Mouse (Mus musculus) hindbrain, embryonic 14.5 days (tissue): ENCODE results near the gene Arhgap24. TPM values are rescaled to one million over a fixed set of nuclear protein-coding genes. Genes with fewer than 3 reads are reported as not detected.
"Not testable (repeated sequence)": the region's sequence is repeated elsewhere in the genome, so short reads cannot be mapped to it uniquely, and the experiment has no call there.

Experiments used
- ATAC-seq: fragments of 200-750 bp; cut with Nextera tagmentation; 2 replicates; pipeline ENCODE4 v1.8.0; 2017; ENCODE audit warnings: moderate number of reproducible peaks, mild to moderate bottlenecking, moderate TSS enrichment, moderate library complexity; ENCODE audit not compliant: low FRiP score
- DNase-seq: peaks from one replicate; pipeline ENCODE4 v3.0.0-alpha.2; 2015; ENCODE audit warnings: low spot score
- H3K27ac ChIP-seq: fragments of 300-500 bp; sonication (generic); 2 replicates; pipeline ENCODE4 v1.5.1; 2014; ENCODE audit warnings: mild to moderate bottlenecking, moderate library complexity
- H3K27me3 ChIP-seq: fragments of 300-500 bp; sonication (generic); 2 replicates; pipeline ENCODE4 v1.6.1; 2014; ENCODE audit warnings: mild to moderate bottlenecking, low read length, mixed read lengths; ENCODE audit not compliant: control insufficient read depth, insufficient read depth
- H3K36me3 ChIP-seq: fragments of 300-500 bp; sonication (generic); replicated peaks from 2 replicates; pipeline ENCODE4 v1.6.1; 2014; ENCODE audit not compliant: control insufficient read depth, insufficient read depth
- H3K4me1 ChIP-seq: fragments of 300-500 bp; sonication (generic); replicated peaks from 2 replicates; pipeline ENCODE4 v1.6.1; 2014; ENCODE audit warnings: antibody characterized with exemption, low read length, mixed read lengths; ENCODE audit not compliant: control insufficient read depth, insufficient read depth
- H3K4me2 ChIP-seq: fragments of 300-500 bp; sonication (generic); replicated peaks from 2 replicates; pipeline ENCODE4 v1.6.1; 2014; ENCODE audit warnings: mild to moderate bottlenecking, moderate library complexity
- H3K4me3 ChIP-seq: fragments of 300-500 bp; sonication (generic); replicated peaks from 2 replicates; pipeline ENCODE4 v1.5.1; 2014; ENCODE audit warnings: mild to moderate bottlenecking, low read length
- H3K9ac ChIP-seq: fragments of 300-500 bp; sonication (generic); 2 replicates; pipeline ENCODE4 v1.6.1; 2014
- H3K9me3 ChIP-seq: fragments of 300-500 bp; sonication (generic); 2 replicates; pipeline ENCODE4 v1.6.1; 2016; ENCODE audit warnings: low read length; ENCODE audit not compliant: control insufficient read depth
- WGBS: fragments of 180-500 bp; shearing (Covaris S2); extraction: QIAGEN DNeasy Blood & Tissue Kit; methylation state at CpG from one replicate; pipeline ENCODE4 v1.1.7; 2014; 5-methylcytosine and 5-hydroxymethylcytosine counted together
- polyA plus RNA-seq: library from polyadenylated mRNA; unstranded; fragments of >200 nt; fragmentation: Nextera tagmentation; extraction: Ambion mirVana; gene quantifications from 2 replicates; pipeline ENCODE4 v1.2.1, GENCODE M21; 2014

The Arhgap24 gene
- polyA plus RNA-seq, 1 experiment from 2014 or later = 10.3 TPM

DNA sequence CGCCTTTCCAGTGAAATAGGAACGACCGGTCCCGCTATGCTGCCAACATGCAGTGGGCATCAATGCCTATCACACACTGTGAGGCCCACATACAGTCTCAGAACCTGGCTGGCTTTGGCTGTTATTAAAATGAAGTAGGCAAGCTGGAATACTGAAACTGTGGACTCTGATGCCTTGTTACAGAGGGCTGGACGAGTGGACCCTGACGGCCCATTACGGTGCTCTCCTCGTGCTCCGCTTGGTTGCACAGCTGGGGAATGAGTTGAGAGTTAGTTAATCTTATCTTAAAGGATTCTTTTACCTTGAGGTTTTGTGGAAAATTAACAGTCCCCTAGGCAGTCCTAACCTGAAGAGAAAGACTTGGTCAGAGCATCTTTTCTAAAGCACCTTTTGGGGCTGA lies 422.3 kb downstream of the Arhgap24 start:
- Histone ChIP-seq H3K4me2 (no peak overlapping the region), H3K4me1 (no peaks in the 10 kb centered on the region), H3K36me3 (no peaks in the 10 kb centered on the region), H3K27ac (no peak overlapping the region), H3K9me3 (no peaks in the 10 kb centered on the region), H3K4me3 (no peak overlapping the region), H3K27me3 (no peaks in the 10 kb centered on the region), H3K9ac (no peak overlapping the region)
- 87% methylated on average over 9 of the region's 9 CpGs for WGBS
- DNase-seq (no peak), ATAC-seq (no peak)

DNA sequence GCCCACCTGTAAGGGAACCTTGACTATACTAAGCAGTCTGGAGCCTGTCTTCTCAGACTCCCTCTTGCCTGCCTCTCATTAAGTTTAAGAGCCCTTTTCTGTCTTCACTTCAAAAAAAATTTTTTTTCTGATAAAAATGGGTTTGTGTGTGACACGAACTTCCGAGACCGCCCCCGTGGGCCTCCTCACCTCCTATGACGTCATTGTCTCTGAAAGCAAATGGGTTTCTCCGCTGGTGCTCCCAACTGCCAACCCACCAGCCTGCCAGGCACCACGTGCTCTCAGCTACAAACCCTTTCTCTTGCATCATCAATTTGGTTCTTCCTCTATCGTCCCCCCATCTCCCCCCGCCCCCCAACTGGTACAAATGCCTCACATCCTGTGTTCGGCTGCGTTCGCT lies 422.9 kb downstream of the Arhgap24 start:
- 82% methylated on average over 12 of the region's 12 CpGs for WGBS
- H3K4me3 ChIP-seq = no peak overlapping the region
- no peak overlapping the region for H3K27ac ChIP-seq
- no peak overlapping the region for H3K9ac ChIP-seq
- DNase-seq (no peak), ATAC-seq (no peak)
- H3K36me3 ChIP-seq = no peaks in the 10 kb centered on the region
- H3K4me2 ChIP-seq = no peak overlapping the region
- H3K4me1 ChIP-seq = no peaks in the 10 kb centered on the region
- H3K9me3 ChIP-seq = no peaks in the 10 kb centered on the region
- H3K27me3 ChIP-seq = no peaks in the 10 kb centered on the region

DNA sequence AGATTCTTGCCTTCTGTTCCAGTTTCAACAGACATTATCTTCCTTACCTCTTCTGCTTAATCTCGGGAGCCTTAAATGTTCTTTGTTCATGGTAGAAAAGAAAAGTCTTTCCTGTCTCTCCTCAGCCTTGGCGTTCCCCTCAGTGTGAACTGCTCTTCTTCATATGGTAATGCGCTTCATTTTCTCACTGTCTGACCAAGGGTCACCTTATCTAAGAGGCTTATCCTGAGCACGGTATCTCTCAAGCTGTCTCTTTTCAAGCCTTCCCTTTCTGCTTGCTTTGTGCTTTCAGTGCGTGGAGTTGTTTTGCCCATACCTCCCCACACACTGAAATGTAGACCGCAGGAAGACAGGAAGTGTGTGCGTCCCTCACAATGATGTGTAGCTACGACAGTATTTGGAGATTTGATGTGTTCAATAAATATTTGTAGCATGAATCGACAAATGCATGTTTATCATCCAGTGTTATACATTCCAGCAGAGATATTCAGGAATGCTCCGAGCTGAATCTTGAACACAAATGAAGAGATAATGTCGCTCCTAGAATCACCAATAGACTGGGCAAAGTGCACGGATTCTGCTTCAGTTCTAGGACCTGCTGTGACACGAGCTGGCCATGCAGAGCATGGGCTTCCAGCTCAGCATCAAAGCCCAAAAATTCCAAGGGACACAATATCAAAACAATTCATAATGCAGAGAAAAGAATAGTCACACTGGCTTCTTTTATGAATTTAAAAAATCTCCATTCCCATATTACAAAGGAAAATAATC lies 424.4 kb downstream of the Arhgap24 start:
- WGBS = 44% methylated on average over 13 of the region's 13 CpGs
- Histone ChIP-seq H3K9ac (0 out of 2 replicates have a peak overlapping the region, but pooled peaks have one; percentile 4), H3K4me2 (no peak overlapping the region), H3K36me3 (no peaks in the 10 kb centered on the region), H3K4me1 (no peaks in the 10 kb centered on the region), H3K27me3 (no peaks in the 10 kb centered on the region), H3K27ac (peak overlapping the region; percentile 45), H3K9me3 (no peaks in the 10 kb centered on the region), H3K4me3 (no peak overlapping the region)
- ATAC-seq = no peak
- DNase-seq = no peak

DNA sequence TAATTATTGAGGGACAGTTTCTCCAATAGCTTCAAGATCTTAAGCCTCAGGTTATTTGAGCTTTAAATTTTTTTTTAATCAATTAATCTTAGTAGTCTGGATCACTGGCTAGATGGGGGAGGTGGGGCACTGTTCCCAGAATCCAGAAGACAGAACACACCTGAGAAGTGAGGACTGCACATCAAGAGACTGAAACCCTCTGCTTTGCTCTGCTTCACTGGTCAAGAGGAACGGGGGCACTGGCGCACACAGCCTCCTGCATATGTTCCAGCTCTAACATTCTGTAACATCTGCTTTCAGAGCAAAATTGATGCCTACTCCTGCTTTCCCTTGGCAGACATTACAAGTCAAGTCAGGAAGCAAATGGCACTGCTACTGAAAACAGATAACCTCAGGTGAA lies 439.0 kb downstream of the Arhgap24 start:
- Histone ChIP-seq H3K9ac (no peak overlapping the region), H3K9me3 (no peaks in the 10 kb centered on the region), H3K4me2 (no peak overlapping the region), H3K27me3 (no peaks in the 10 kb centered on the region), H3K4me1 (no peaks in the 10 kb centered on the region), H3K4me3 (no peak overlapping the region), H3K36me3 (peaks cover 41% of the 10 kb centered on the region), H3K27ac (no peak overlapping the region)
- ATAC-seq (no peak), DNase-seq (no peak)
- WGBS = 76% methylated on average over 2 of the region's 2 CpGs

DNA sequence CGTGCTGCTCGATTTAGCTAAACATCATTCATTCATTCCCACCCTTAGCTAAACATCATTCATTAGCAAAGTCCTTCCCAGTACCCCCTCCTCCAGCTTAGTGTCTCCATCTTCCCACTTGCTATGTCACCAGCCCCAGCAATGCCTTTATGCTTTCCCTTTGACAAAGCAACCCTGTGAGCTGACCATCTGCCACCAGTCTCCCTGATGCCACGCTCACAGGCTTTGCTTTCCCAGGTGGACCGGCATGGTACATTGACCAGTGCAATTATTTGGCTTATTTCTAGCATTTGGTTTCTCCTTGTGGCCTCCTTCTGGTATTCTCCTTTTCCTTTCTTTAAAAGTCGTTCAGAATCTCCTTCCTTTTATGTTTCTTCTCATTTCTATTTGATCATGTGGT lies 445.6 kb downstream of the Arhgap24 start:
- ATAC-seq = no peak
- no peaks in the 10 kb centered on the region for H3K27me3 ChIP-seq
- H3K4me1 ChIP-seq = no peaks in the 10 kb centered on the region
- H3K9ac ChIP-seq = no peak overlapping the region
- H3K9me3 ChIP-seq = no peaks in the 10 kb centered on the region
- no peak overlapping the region for H3K4me3 ChIP-seq
- H3K27ac ChIP-seq = no peak overlapping the region
- DNase-seq = no peak
- H3K36me3 ChIP-seq = peaks cover 26% of the 10 kb centered on the region
- no peak overlapping the region for H3K4me2 ChIP-seq
- WGBS = 74% methylated on average over 5 of the region's 5 CpGs

DNA sequence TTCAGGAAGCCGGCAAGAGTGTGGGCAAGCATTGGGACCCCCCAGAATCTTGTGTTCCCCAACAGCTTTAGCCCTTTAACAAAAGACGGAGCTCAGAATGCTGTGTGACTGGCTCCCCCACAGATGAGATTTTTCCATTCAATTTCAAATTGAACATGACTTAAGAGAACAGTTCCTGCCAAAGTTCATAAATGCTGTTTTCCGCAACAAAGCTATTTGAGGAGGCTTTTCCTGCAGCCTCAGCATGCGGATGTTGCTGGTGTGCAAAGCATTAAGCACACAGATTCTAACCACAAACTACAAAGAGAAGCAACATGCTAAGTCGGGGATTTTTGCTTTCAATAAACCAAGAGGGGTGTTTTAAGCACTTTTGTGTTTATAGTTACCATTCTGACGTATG lies 449.0 kb downstream of the Arhgap24 start:
- Histone ChIP-seq H3K27ac (no peak overlapping the region), H3K9ac (no peak overlapping the region), H3K4me2 (no peak overlapping the region), H3K27me3 (no peaks in the 10 kb centered on the region), H3K9me3 (no peaks in the 10 kb centered on the region), H3K36me3 (peaks cover 3% of the 10 kb centered on the region), H3K4me3 (no peak overlapping the region), H3K4me1 (no peaks in the 10 kb centered on the region)
- 56% methylated on average over 6 of the region's 6 CpGs for WGBS
- ATAC-seq = no peak
- DNase-seq = no peak

DNA sequence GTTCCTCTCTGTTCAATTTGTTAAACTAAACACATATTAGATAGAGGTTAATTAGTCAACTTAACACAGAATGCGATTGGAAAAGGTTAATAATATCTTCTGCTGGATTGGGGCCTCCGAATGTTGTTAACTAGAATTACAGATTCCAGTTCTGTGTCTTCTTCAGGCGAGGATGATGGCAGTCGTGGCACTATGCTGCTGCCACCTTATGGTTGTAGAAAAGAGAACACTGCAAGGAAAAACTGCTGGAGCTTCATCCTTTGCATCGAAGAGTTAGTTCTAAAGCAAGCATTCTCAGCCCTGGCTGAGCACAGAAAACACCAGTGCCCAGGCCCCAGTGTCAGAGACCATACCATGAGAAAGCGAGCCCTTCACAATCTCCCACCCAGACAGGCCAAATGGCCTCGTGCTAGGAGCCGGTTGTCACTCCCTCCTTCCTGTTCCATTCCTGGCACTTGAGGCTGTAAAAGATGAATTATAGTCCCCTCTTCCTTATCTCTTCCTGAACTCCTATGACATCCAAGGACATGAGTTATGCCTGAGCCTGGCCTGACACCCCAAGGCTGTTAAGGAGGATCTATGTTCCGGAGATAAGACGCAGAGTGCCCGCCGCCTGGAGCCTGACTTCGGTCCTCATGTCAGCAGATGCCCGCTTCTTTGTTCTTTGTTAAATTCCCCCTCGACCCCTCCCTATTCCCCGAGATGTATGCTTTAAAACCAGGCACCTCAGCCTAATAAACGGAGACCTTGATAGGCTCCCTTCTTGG lies 462.9 kb downstream of the Arhgap24 start:
- not testable (repeated sequence) for H3K4me2 ChIP-seq, H3K9ac ChIP-seq, H3K36me3 ChIP-seq, H3K27ac ChIP-seq, H3K4me3 ChIP-seq, H3K9me3 ChIP-seq, H3K27me3 ChIP-seq, ATAC-seq, H3K4me1 ChIP-seq
- 82% methylated on average over 17 of the region's 17 CpGs for WGBS
- peak; percentile 45 for DNase-seq

DNA sequence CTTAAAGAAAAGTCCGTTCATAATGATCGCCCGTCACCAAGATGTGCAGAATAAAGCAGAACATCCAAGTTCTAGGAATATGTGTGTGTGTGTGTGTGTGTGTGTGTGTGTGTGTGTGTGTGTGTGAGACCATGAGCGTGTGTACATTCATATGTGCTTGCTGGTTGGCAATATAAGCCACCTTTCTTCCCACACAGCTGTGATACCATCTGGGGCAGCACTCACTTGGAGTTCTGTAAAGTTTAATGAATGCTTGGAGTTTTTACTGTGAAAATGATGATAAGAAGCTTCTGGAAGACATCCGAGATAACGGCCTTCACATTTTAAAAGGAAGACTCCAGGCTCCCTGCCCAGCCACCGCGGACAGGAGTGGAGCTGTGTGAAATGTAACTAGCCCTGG lies 465.4 kb downstream of the Arhgap24 start:
- Histone ChIP-seq H3K4me1 (no peaks in the 10 kb centered on the region), H3K36me3 (no peaks in the 10 kb centered on the region; the same call in 1 of the 2 replicates), H3K4me3 (no peak overlapping the region), H3K27me3 (no peaks in the 10 kb centered on the region), H3K9me3 (no peaks in the 10 kb centered on the region), H3K4me2 (no peak overlapping the region), H3K9ac (no peak overlapping the region), H3K27ac (no peak overlapping the region)
- no peak for ATAC-seq
- DNase-seq = no peak
- 94% methylated on average over 8 of the region's 8 CpGs for WGBS

DNA sequence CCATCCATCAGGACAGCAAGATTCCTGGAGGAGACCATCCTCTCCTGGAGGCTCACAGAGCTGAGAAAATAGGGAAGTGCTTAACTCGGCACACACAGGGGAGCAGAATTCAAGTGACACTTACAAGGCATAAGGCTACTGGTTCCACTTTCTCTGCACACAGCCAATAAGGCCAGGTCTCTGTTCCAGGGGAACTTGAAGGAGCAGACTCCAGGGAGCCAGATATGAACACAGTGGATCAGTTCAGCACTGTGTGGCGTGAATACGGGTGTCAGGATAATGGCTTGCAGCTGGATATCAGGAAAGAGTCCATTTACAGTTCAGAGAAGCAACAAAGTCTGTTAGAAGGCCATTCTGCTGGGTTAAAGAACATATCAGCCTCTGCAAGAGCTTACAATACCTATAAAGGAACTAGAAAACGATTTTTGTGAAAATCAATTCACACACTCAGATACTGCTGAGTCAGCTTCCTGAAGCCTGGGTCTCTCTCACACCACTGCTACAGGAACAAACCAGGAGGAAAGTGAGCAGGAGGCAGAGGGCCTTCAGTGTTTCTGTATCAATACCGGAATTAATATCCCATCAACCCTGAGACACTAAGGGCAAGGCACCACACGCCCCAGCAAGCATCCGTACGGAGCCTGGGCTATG lies 466.0 kb downstream of the Arhgap24 start:
- Histone ChIP-seq H3K27me3 (no peaks in the 10 kb centered on the region), H3K36me3 (no peaks in the 10 kb centered on the region; the same call in 1 of the 2 replicates), H3K4me1 (no peaks in the 10 kb centered on the region), H3K9ac (no peak overlapping the region), H3K9me3 (no peaks in the 10 kb centered on the region), H3K4me3 (no peak overlapping the region), H3K4me2 (no peak overlapping the region), H3K27ac (no peak overlapping the region)
- WGBS = 84% methylated on average over 8 of the region's 8 CpGs
- no peak for ATAC-seq
- DNase-seq = no peak
